Mouse (Mus musculus): Measurements from ENCODE around the gene Tvp23b.
A peak's percentile ranks its signal among the peaks of the same experiment; 100 is the strongest.

The Tvp23b gene

DNA sequence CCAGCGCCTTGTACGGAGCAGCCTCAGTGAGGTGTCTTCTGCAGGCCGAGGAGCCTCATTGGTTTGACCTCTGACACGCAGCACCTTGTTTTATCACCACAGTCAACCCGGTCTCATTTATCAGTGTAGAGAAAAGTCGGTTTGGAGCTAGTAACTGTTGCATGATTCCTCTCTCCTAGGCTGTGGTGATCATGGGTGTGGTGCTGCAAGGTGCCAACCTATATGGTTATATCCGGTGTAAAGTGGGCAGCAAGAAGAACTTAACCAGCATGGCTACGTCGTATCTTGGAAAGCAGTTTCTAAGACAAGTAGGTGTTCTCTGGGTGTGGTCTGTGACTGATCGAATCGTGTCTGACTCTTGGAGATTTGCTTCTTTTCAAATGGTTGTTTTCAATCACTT, 12.5 kb downstream of the Tvp23b start:
- DNase-seq (ENCODE audit: extremely low read depth, low read depth) = no peak

- peak; percentile 49 for DNase-seq (ENCODE audit: extremely low read depth, low read depth)
Observed at GRCm38 (mm10) chr11:62901699-62902323, 22.6 kb downstream of the Tvp23b start.

GRCm38 (mm10) chr11:62903871-62904495, 24.7 kb downstream of the Tvp23b start:
- no peak for DNase-seq (ENCODE audit: extremely low read depth, low read depth)

DNA sequence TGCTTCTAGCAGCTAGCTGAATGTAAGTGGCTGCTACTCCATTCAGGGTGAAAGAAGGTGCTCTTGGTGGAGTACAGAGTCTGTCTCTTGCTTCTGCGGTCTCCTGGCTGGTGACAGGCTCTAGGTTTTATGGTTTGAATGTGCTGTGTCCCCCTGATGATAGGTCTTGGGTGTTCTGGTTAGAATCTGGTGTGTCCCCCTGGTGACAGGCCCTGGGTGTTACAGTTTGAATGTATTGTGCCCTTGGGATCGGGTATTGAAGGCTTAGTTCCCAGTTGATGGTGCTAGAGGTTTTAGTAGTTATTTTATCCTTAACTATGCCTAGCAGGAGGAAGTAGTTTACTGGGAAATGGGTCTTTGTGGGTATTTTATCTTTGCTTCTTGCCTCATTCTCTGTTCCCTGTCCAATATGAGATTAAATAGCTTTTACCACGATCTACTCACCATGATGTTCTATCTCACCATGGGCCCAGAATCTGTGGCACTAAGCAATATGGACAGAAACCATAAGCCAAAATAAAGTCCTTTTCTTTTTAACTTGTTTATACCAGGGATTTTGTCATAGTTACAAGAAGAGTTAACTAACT, 30.6 kb downstream of the Tvp23b start:
- DNase-seq (ENCODE audit: extremely low read depth, low read depth) = peak; percentile 45

- no peak for DNase-seq (ENCODE audit: extremely low read depth, low read depth)
Observed at GRCm38 (mm10) chr11:62911362-62911761, 32.1 kb downstream of the Tvp23b start.

DNA sequence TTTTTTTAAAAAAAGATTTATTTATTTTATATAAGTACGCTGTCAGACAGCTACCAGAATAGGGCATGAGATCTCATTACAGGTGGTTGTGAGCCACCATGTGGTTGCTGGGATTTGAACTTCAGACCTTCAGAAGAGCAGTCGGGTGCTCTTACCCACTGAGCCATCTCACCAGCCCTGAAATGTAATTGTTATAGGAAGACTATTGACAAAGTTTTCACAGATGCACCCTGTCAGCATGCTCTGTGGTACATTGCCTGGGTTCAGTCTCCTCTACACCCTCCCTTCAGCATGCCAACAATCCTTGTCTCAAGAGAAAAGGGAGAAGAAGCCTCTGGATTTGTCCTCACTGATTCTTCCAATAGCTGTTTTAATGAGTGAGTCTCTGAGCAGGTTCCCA, 33.9 kb downstream of the Tvp23b start:
- DNase-seq (ENCODE audit: extremely low read depth, low read depth) = no peak

- DNase-seq (ENCODE audit: extremely low read depth, low read depth) = no peak
Observed at GRCm38 (mm10) chr11:62914532-62914931, 35.3 kb downstream of the Tvp23b start.

GRCm38 (mm10) chr11:62915486-62915885, 36.2 kb downstream of the Tvp23b start:
- no peak for DNase-seq (ENCODE audit: extremely low read depth, low read depth)

- no peak for DNase-seq (ENCODE audit: extremely low read depth, low read depth)
Observed at GRCm38 (mm10) chr11:62916765-62917164, 37.5 kb downstream of the Tvp23b start.

- no peak for DNase-seq (ENCODE audit: extremely low read depth, low read depth)
Observed at GRCm38 (mm10) chr11:62919946-62920742, 40.9 kb downstream of the Tvp23b start.

- DNase-seq (ENCODE audit: extremely low read depth, low read depth) = no peak
Observed at GRCm38 (mm10) chr11:62920743-62921050, 41.4 kb downstream of the Tvp23b start.

GRCm38 (mm10) chr11:62921052-62921977, 42.1 kb downstream of the Tvp23b start:
- DNase-seq (ENCODE audit: extremely low read depth, low read depth) = no peak

- DNase-seq (ENCODE audit: extremely low read depth, low read depth) = no peak
Observed at GRCm38 (mm10) chr11:62924091-62924761, 45.0 kb downstream of the Tvp23b start.

- peak; percentile 90 for DNase-seq (ENCODE audit: extremely low read depth, low read depth)
Observed at GRCm38 (mm10) chr11:62929799-62930198, 50.5 kb downstream of the Tvp23b start.

GRCm38 (mm10) chr11:62930574-62930973, 51.3 kb downstream of the Tvp23b start:
- no peak for DNase-seq (ENCODE audit: extremely low read depth, low read depth)

- no peak for DNase-seq (ENCODE audit: extremely low read depth, low read depth)
Observed at GRCm38 (mm10) chr11:62931141-62931540, 51.9 kb downstream of the Tvp23b start.

DNA sequence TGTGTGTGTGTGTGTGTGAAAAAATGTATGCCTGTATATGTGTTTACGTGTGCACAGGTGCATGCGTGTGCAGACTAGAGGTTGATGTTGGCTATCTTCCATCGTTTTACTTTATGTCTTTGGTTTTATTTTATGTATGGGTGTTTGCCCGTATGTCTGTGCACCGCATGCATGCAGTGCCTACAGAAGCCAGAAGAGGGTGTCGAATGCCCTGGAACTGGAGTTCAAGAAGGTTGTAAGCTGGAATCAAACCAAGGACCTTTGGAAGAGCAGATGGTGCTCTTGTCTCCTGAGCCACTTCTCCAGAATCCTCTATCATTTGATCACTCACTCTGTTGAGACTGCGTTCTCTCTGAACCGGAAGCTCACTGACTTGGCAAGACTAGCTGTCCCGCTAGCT, 53.8 kb downstream of the Tvp23b start:
- DNase-seq (ENCODE audit: extremely low read depth, low read depth) = no peak

DNA sequence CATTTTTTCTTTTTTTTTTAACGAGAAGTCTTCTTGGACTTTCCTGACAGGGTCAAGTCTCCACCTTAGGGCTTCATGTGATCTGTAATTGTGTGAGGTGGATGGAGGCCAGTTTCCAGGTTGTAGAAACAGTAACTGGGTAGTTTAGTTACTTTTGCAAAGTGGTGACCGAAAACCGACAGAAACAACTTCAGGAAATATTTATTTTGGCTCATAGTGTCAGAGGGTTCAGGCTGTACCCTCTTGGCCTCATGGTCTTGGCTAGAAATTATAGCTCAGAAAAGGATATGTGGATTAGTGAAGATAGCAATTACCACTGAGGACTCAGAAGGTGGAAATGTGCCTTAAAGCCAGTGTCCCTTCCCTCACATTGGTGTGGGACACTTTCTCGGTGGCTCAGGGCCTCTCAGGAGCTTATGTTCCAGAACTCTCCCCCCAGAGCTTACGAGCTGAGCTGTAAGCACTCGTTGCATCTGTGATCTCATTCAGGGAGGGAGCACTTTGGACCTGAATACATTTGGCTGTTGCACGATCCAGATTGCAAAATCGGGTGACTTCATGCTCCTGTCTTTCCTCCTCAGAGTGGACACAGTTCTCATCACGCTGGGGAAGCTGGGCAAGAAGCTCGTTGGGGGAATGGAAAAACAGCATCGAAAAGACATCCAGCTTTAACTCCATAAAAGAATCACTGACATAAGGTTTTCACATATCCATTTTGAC, 55.7 kb downstream of the Tvp23b start:
- DNase-seq (ENCODE audit: extremely low read depth, low read depth) = no peak

- DNase-seq (ENCODE audit: extremely low read depth, low read depth) = no peak
Observed at GRCm38 (mm10) chr11:62937986-62938385, 58.7 kb downstream of the Tvp23b start.

- no peak for DNase-seq (ENCODE audit: extremely low read depth, low read depth)
Observed at GRCm38 (mm10) chr11:62938921-62939320, 59.7 kb downstream of the Tvp23b start.
